Mouse (Mus musculus) hindbrain, embryonic 13.5 days (tissue): ENCODE data around the gene Sh3pxd2b. TPM values are rescaled to one million over a fixed set of nuclear protein-coding genes. Genes with fewer than 3 reads are reported as not detected.

ENCODE experiments used
- polyA plus RNA-seq: library from polyadenylated mRNA; unstranded; fragments of >200 nt; fragmentation: Nextera tagmentation; extraction: Ambion mirVana; gene quantifications from 2 replicates; pipeline ENCODE4 v1.2.1, GENCODE M21; 2015

Gene Sh3pxd2b
- polyA plus RNA-seq, 1 experiment from 2014 or later: 21.3 TPM

Other genes starting within 250 kb of the Sh3pxd2b start
- not detected in 2 replicates for gene Il9r, start 147.5 kb upstream of the Sh3pxd2b start, polyA plus RNA-seq
- 43.7 and 46.9 TPM in 2 replicates for gene Snrnp25, start 142.4 kb upstream of the Sh3pxd2b start, polyA plus RNA-seq
- 21.0 and 24.1 TPM in 2 replicates for gene Rhbdf1, start 125.5 kb upstream of the Sh3pxd2b start, polyA plus RNA-seq
- gene Mpg, start 121.3 kb upstream of the Sh3pxd2b start, polyA plus RNA-seq: 35.6 and 38.7 TPM in 2 replicates
- 43.5 and 51.8 TPM in 2 replicates for gene Nprl3, start 80.1 kb upstream of the Sh3pxd2b start, polyA plus RNA-seq
- 392 and 434 TPM in 2 replicates for gene Hba-x, start 71.4 kb upstream of the Sh3pxd2b start, polyA plus RNA-seq
- gene Hba-a1, start 64.3 kb upstream of the Sh3pxd2b start, polyA plus RNA-seq: 2,436 and 2,656 TPM in 2 replicates
- gene Hbq1b, start 60.9 kb upstream of the Sh3pxd2b start, polyA plus RNA-seq: 0.68 and 1.4 TPM in 2 replicates
- gene Hba-a2, start 51.3 kb upstream of the Sh3pxd2b start, polyA plus RNA-seq: 5,965 and 6,511 TPM in 2 replicates
- 0.91 and 1.3 TPM in 2 replicates for gene Hbq1a, start 47.8 kb upstream of the Sh3pxd2b start, polyA plus RNA-seq
- gene Ubtd2, start 107.5 kb downstream of the Sh3pxd2b start, polyA plus RNA-seq: 50.0 and 52.9 TPM in 2 replicates
- not detected in 2 replicates for gene Efcab9, start 184.3 kb downstream of the Sh3pxd2b start, polyA plus RNA-seq
- 2.1 TPM in 2 replicates for gene Stk10, start 185.5 kb downstream of the Sh3pxd2b start, polyA plus RNA-seq